Mouse (Mus musculus): Measurements from ENCODE around the gene Rhbdf1.

- no peak for TF ChIP-seq MAX (IDR thresholded peaks at IDR 0.05)
- no peak for TF ChIP-seq CTCF (IDR thresholded peaks at IDR 0.05; ENCODE audit: control insufficient read depth, insufficient read depth, insufficient read length)
- TF ChIP-seq MYOD1 (IDR thresholded peaks at IDR 0.05; ENCODE audit: control insufficient read depth, insufficient read length, low read depth) = no peak
- no peak for TF ChIP-seq USF1 (IDR thresholded peaks at IDR 0.05; ENCODE audit: low read depth)
- no peak for TF ChIP-seq MYOG (IDR thresholded peaks at IDR 0.05; ENCODE audit: control insufficient read depth, extremely low read depth, insufficient read length)
- no peak for TF ChIP-seq FOSL1 (IDR thresholded peaks at IDR 0.05; ENCODE audit: insufficient read depth, low read length, poor library complexity, severe bottlenecking)
Measured at GRCm38 (mm10) chr11:32245614-32246013, 23.5 kb upstream of the Rhbdf1 start.
